Mouse (Mus musculus) testis, postnatal 10 days (tissue): ENCODE results near the gene Pknox2.

ENCODE experiments used
- DNase-seq: peaks from one replicate; pipeline ENCODE4 v3.0.0; 2021; ENCODE audit warnings: low spot score

The Pknox2 gene

GRCm38 (mm10) chr9:37147359-37147685, at the start of gene Pknox2:
TSS of gene Pknox2 (minus strand) at chr9:37147407.
- DNase-seq = peak; percentile 87

- no peak for DNase-seq
These were observed 40.8 kb upstream of the Pknox2 start for GRCm38 (mm10) chr9:37188024-37188423.

GRCm38 (mm10) chr9:37187407-37187806, 40.2 kb upstream of the Pknox2 start:
- DNase-seq = no peak

GRCm38 (mm10) chr9:37183176-37183575, 36.0 kb upstream of the Pknox2 start:
- no peak for DNase-seq

GRCm38 (mm10) chr9:37181596-37181995, 34.4 kb upstream of the Pknox2 start:
- no peak for DNase-seq

- no peak for DNase-seq
These were observed 32.4 kb upstream of the Pknox2 start for GRCm38 (mm10) chr9:37179596-37179995.

GRCm38 (mm10) chr9:37178911-37179310, 31.7 kb upstream of the Pknox2 start:
- no peak for DNase-seq

- DNase-seq = no peak
These were observed 30.3 kb upstream of the Pknox2 start for GRCm38 (mm10) chr9:37177551-37177950.

- peak; percentile 76 for DNase-seq
These were observed 29.9 kb upstream of the Pknox2 start for GRCm38 (mm10) chr9:37177107-37177506.

GRCm38 (mm10) chr9:37176002-37176401, 28.8 kb upstream of the Pknox2 start:
- no peak for DNase-seq

GRCm38 (mm10) chr9:37173376-37173775, 26.2 kb upstream of the Pknox2 start:
- DNase-seq = no peak

- DNase-seq = no peak
These were observed 19.7 kb upstream of the Pknox2 start for GRCm38 (mm10) chr9:37166899-37167298.

GRCm38 (mm10) chr9:37160686-37161085, 13.5 kb upstream of the Pknox2 start:
- no peak for DNase-seq

- DNase-seq = peak; percentile 37
These were observed 679 bp upstream of the Pknox2 start for GRCm38 (mm10) chr9:37147886-37148285.

- DNase-seq = peak; percentile 72
These were observed 426 bp downstream of the Pknox2 start for GRCm38 (mm10) chr9:37146603-37147358.

GRCm38 (mm10) chr9:37146353-37146602, 929 bp downstream of the Pknox2 start:
- no peak for DNase-seq

GRCm38 (mm10) chr9:37145616-37146352, 1.4 kb downstream of the Pknox2 start:
- DNase-seq = peak; percentile 62

GRCm38 (mm10) chr9:37145151-37145615, 2.0 kb downstream of the Pknox2 start:
- peak; percentile 57 for DNase-seq

GRCm38 (mm10) chr9:37144696-37145095, 2.5 kb downstream of the Pknox2 start:
- peak; percentile 41 for DNase-seq

GRCm38 (mm10) chr9:37144251-37144650, 3.0 kb downstream of the Pknox2 start:
- DNase-seq = peak; percentile 66

GRCm38 (mm10) chr9:37143046-37143931, 3.9 kb downstream of the Pknox2 start:
- DNase-seq = peak; percentile 37

- DNase-seq = no peak
These were observed 5.1 kb downstream of the Pknox2 start for GRCm38 (mm10) chr9:37142107-37142506.
